Mouse (Mus musculus) stomach, embryonic 14.5 days (tissue): ENCODE measurements around the gene Frmd4a. TPM values are rescaled to one million over a fixed set of nuclear protein-coding genes. Genes with fewer than 3 reads are reported as not detected.
"Not testable (repeated sequence)": the region's sequence is repeated elsewhere in the genome, so short reads cannot be mapped to it uniquely, and the experiment has no call there.

Experiments
- ATAC-seq: fragments of 200-750 bp; cut with Nextera tagmentation; 2 replicates; pipeline ENCODE4 v1.8.0; 2017; ENCODE audit warnings: low read depth, moderate TSS enrichment; ENCODE audit not compliant: insufficient number of reproducible peaks, insufficient read depth, low FRiP score
- H3K27ac ChIP-seq: fragments of 300-500 bp; sonication (generic); 2 replicates; pipeline ENCODE4 v1.5.1; 2014; ENCODE audit warnings: mild to moderate bottlenecking, low read length, moderate library complexity, mixed read lengths
- H3K27me3 ChIP-seq: fragments of 300-500 bp; sonication (generic); 2 replicates; pipeline ENCODE4 v1.6.1; 2014; ENCODE audit warnings: low read length, control low read depth, mixed read lengths; ENCODE audit not compliant: control insufficient read depth, insufficient read depth
- H3K36me3 ChIP-seq: fragments of 300-500 bp; sonication (generic); 2 replicates; pipeline ENCODE4 v1.6.1; 2014; ENCODE audit warnings: mild to moderate bottlenecking, control low read depth, low read length, moderate library complexity, mixed read lengths; ENCODE audit not compliant: control insufficient read depth, insufficient read depth
- H3K4me1 ChIP-seq: fragments of 300-500 bp; sonication (generic); 2 replicates; pipeline ENCODE4 v1.6.1; 2014; ENCODE audit warnings: low read length, control low read depth, mixed read lengths; ENCODE audit not compliant: control insufficient read depth, insufficient read depth
- H3K4me2 ChIP-seq: fragments of 300-500 bp; sonication (generic); replicated peaks from 2 replicates; pipeline ENCODE4 v1.6.1; 2014; ENCODE audit warnings: low read depth, low read length, control low read depth
- H3K4me3 ChIP-seq: fragments of 300-500 bp; sonication (generic); 2 replicates; pipeline ENCODE4 v1.5.1; 2014; ENCODE audit warnings: low read depth, low read length, control low read depth
- H3K9ac ChIP-seq: fragments of 300-500 bp; sonication (generic); replicated peaks from 2 replicates; pipeline ENCODE4 v1.6.1; 2014; ENCODE audit warnings: low read depth, mild to moderate bottlenecking, control low read depth, low read length, moderate library complexity, mixed read lengths
- H3K9me3 ChIP-seq: fragments of 300-500 bp; sonication (generic); 2 replicates; pipeline ENCODE4 v1.6.1; 2016; ENCODE audit warnings: low read depth, low read length, control low read depth; ENCODE audit not compliant: control insufficient read depth
- WGBS: fragments of 180-500 bp; shearing (Covaris S2); extraction: QIAGEN DNeasy Blood & Tissue Kit; methylation state at CpG from one replicate; pipeline ENCODE4 v1.1.7; 2014; 5-methylcytosine and 5-hydroxymethylcytosine counted together
- polyA plus RNA-seq: library from polyadenylated mRNA; unstranded; fragments of >200 nt; fragmentation: Nextera tagmentation; extraction: Ambion mirVana; gene quantifications from 2 replicates; pipeline ENCODE4 v1.2.1, GENCODE M21; 2014

Frmd4a gene
- polyA plus RNA-seq, 1 experiment from 2014 or later: 42.4 TPM

DNA sequence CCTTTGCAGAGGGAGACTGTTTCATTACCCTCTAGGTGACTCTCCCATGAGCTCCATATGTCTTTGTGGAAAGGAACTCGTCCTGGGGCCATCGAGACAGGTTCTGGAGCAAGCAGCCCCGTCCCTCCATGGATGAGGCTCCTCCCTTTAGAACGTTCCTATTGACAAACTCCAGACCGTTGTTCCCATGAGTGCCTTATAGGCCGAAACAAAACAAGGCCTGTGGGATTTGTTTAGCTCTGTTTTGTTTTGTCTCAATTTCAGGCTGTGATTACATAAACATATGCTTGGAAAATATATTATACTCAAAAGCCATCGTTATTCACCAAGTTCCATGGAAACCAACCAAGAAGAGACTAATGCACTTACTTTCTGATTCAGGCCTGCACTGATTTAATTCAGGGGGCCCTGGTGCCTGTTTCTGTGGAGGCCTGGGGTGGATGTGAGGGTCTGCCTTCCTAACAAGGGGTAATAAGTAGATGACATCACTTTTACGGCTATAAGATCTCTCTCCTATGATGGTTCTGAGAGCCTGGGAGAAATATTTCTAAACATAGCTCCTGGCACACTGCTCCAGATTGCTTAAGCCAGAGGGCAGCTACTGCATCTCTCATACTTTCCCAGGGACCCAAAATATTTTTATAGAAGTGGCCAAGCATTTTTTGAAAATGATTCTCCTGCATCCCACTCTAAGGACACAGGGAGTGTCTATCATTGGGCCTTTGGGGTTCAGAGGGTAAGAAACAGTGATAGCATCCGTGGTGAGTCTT, 308.9 kb downstream of the Frmd4a start:
- peak; percentile 37; the same call in 1 of the 2 replicates for ATAC-seq
- no peaks in the 10 kb centered on the region for H3K36me3 ChIP-seq
- H3K27me3 ChIP-seq: no peaks in the 10 kb centered on the region
- WGBS: 37% methylated on average over 9 of the region's 9 CpGs
- H3K27ac ChIP-seq: peak overlapping the region; percentile 59
- H3K4me2 ChIP-seq: no peak overlapping the region
- H3K9ac ChIP-seq: no peak overlapping the region
- no peaks in the 10 kb centered on the region for H3K9me3 ChIP-seq
- H3K4me1 ChIP-seq: peaks cover 11% of the 10 kb centered on the region; the same call in 1 of the 2 replicates
- no peak overlapping the region for H3K4me3 ChIP-seq

- peaks cover 15% of the 10 kb centered on the region; the same call in 1 of the 2 replicates for H3K4me1 ChIP-seq
- H3K9me3 ChIP-seq: no peaks in the 10 kb centered on the region
- H3K36me3 ChIP-seq: no peaks in the 10 kb centered on the region
- 41% methylated on average over 4 of the region's 4 CpGs for WGBS
- peak overlapping the region; percentile 59 for H3K27ac ChIP-seq
- no peak; the same call in 1 of the 2 replicates for ATAC-seq
- H3K4me2 ChIP-seq: no peak overlapping the region
- no peak overlapping the region for H3K4me3 ChIP-seq
- no peaks in the 10 kb centered on the region for H3K27me3 ChIP-seq
- H3K9ac ChIP-seq: no peak overlapping the region
Measured at GRCm38 (mm10) chr2:4327011-4327340, 309.5 kb downstream of the Frmd4a start.

GRCm38 (mm10) chr2:4332441-4332840, 314.9 kb downstream of the Frmd4a start:
- Histone ChIP-seq H3K4me2 (no peak overlapping the region), H3K9me3 (no peaks in the 10 kb centered on the region), H3K27me3 (no peaks in the 10 kb centered on the region), H3K9ac (no peak overlapping the region), H3K4me3 (no peak overlapping the region), H3K4me1 (peaks cover 27% of the 10 kb centered on the region; the same call in 1 of the 2 replicates), H3K27ac (peak overlapping the region; percentile 45; the same call in 1 of the 2 replicates), H3K36me3 (no peaks in the 10 kb centered on the region)
- WGBS: 39% methylated on average over 8 of the region's 8 CpGs
- peak; percentile 48; the same call in 1 of the 2 replicates for ATAC-seq

- H3K36me3 ChIP-seq: no peaks in the 10 kb centered on the region
- H3K4me1 ChIP-seq: peaks cover 26% of the 10 kb centered on the region; the same call in 1 of the 2 replicates
- no peak overlapping the region for H3K4me3 ChIP-seq
- no peaks in the 10 kb centered on the region for H3K9me3 ChIP-seq
- WGBS: 17% methylated on average over 4 of the region's 4 CpGs
- peak; percentile 33; the same call in 1 of the 2 replicates for ATAC-seq
- H3K4me2 ChIP-seq: no peak overlapping the region
- H3K27ac ChIP-seq: no peak overlapping the region
- H3K27me3 ChIP-seq: no peaks in the 10 kb centered on the region
- H3K9ac ChIP-seq: no peak overlapping the region
Measured at GRCm38 (mm10) chr2:4334201-4334600, 316.7 kb downstream of the Frmd4a start.

DNA sequence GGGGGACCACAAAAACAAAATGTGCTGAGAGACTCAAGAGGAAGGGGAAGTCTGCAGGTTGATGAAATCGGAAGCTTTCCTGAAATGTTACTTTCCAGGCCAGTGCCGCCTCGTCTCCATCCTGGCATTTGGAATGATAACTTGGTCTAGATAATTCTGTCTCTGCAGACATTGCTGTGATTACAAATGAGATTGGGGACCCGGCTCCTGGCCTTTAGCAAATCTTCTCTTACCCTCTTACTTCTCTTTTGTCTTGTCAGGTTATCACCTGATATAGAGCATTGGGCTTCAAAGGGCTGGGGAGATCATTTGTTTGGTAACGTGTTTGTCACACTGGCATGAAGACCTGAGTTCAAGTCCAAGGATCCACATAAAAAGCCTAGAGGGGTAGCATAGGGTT, 317.4 kb downstream of the Frmd4a start:
- no peak overlapping the region for H3K27ac ChIP-seq
- H3K9me3 ChIP-seq: no peaks in the 10 kb centered on the region
- 76% methylated on average over 5 of the region's 5 CpGs for WGBS
- no peak for ATAC-seq
- no peaks in the 10 kb centered on the region for H3K36me3 ChIP-seq
- peaks cover 29% of the 10 kb centered on the region; the same call in 1 of the 2 replicates for H3K4me1 ChIP-seq
- no peak overlapping the region for H3K4me2 ChIP-seq
- no peak overlapping the region for H3K9ac ChIP-seq
- no peak overlapping the region for H3K4me3 ChIP-seq
- H3K27me3 ChIP-seq: no peaks in the 10 kb centered on the region

DNA sequence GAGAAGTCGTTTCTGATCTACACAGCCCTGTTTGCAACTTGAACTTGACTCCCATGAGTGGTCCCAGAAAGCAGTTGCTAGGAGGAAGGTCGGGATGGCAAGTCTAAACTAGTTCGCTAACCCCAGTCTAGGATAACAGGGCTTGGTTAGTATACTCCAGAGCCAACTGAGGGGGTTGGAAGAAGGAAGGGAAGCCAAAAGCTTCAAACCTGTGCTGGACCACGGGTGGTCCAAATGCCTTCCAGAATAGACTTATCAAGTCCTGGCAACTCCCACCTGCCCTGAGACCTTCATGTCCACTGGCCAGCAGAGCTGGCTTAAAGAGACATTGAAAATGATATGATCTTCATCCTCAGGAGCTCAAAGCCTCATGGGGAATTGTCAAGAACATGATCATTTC, 318.4 kb downstream of the Frmd4a start:
- no peak overlapping the region for H3K9ac ChIP-seq
- peaks cover 30% of the 10 kb centered on the region; the same call in 1 of the 2 replicates for H3K4me1 ChIP-seq
- 64% methylated on average over 4 of the region's 4 CpGs for WGBS

GRCm38 (mm10) chr2:4338290-4338689, 320.8 kb downstream of the Frmd4a start:
- H3K4me1 ChIP-seq: peaks cover 21% of the 10 kb centered on the region; the same call in 1 of the 2 replicates
- not testable (repeated sequence) for H3K4me3 ChIP-seq, H3K27ac ChIP-seq, H3K9me3 ChIP-seq, H3K27me3 ChIP-seq, H3K36me3 ChIP-seq, H3K9ac ChIP-seq, ATAC-seq, H3K4me2 ChIP-seq
- 47% methylated on average over 8 of the region's 8 CpGs for WGBS

More for the DNA sequence above, 318.4 kb downstream of the Frmd4a start:
- no peak for ATAC-seq
- Histone ChIP-seq H3K27me3 (no peaks in the 10 kb centered on the region), H3K4me3 (no peak overlapping the region), H3K4me2 (no peak overlapping the region), H3K36me3 (no peaks in the 10 kb centered on the region), H3K27ac (no peak overlapping the region), H3K9me3 (no peaks in the 10 kb centered on the region)

- no peaks in the 10 kb centered on the region for H3K9me3 ChIP-seq
- H3K36me3 ChIP-seq: no peaks in the 10 kb centered on the region
- H3K4me1 ChIP-seq: peaks cover 14% of the 10 kb centered on the region; the same call in 1 of the 2 replicates
- H3K27ac ChIP-seq: no peak overlapping the region
- no peak for ATAC-seq
- no peak overlapping the region for H3K4me3 ChIP-seq
- H3K27me3 ChIP-seq: no peaks in the 10 kb centered on the region
- WGBS: 61% methylated on average over 4 of the region's 4 CpGs
- H3K9ac ChIP-seq: no peak overlapping the region
- H3K4me2 ChIP-seq: no peak overlapping the region
Measured at GRCm38 (mm10) chr2:4339128-4339527, 321.6 kb downstream of the Frmd4a start.
